Mouse (Mus musculus) cerebellum, postnatal 25 days (tissue): ENCODE measurements at regions not wholly inside any gene's neighbourhood (a gene's known extent, or its start where the extent isn't known, plus 50 kb on each side); places are given as distances from the start of the nearest gene placed in this dataset.

Experiments used
- DNase-seq, 2 experiments: peaks; one replicate each; pipeline ENCODE4 v3.0.0; 2021; ENCODE audit warnings: mixed read lengths in 2 of 2

DNA sequence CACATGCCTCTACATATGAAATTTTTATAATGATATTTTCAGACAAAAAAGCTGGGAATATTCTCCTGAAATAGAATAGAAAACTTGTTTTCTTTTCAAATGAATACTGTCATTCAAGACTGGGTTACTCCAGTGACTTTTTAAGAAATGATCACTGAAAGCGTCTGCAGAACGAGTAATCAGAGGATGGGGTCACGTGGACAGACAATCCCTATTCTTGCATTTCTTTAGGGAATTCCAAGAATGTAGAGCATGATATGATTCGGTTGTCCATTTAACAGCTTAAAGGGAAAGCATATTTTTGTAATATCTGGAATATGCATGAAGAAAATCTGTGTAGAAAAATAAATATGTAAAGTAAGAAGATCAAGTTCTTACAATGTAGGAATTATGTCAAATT, 65.6 kb downstream of the 4933402N22Rik start:
- no peak for DNase-seq

DNA sequence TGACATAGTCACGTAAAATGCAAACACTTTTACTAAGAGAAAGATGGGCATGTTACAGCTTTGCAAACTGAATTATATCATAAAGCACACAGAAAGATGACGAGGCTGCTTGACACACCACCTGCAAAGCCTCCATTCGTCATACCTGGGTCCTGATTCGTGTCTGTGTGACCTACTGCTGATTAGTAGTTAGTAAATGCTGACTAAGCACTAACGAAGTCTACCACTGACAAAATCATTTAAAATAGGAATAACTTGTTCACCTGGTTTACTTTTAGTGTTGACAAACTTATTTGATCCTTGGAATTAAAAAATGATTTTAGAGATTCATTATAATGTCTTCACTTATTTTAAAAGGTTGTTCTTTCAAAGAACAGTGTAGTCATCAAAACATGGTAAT, 71.3 kb downstream of the 4933402N22Rik start:
- DNase-seq = no peak

DNA sequence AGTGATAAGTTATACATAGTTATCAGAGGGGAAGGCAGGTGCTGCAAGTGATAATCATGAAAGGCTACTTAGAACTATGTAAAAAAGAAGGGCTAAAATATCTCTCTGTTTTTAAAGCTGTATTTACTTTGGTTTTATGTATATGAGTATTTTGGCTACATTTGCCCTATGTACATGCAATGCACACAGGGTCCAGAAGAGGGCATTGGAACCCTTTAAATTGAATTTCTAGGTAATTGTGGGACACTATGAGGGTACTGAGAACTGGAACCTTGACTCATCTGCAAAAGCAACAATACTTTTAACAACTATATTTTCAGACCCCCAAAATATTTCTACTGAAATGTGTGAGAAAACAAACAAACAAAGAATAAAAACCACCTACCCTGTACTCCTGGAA, 82.9 kb downstream of the 4933402N22Rik start:
- no peak for DNase-seq

DNA sequence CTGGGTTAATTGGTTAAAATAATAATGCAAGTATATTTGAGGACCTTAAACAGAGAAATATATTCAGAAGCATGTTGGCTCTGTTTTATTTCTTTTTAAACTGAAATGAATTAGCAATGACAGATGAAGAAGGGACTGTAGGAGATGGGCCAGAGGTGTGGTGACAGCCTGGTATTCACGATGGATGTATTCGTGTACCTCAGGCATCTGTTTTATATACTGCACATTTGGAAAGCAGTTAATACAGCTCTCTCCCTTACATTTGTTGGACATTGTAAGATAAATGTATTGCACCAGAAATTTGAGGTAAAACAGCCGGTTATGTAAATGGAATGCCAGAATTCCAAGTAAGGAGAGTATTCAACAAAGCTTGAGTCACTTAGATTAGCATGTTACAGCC, 88.6 kb downstream of the 4933402N22Rik start:
- DNase-seq = no peak

DNA sequence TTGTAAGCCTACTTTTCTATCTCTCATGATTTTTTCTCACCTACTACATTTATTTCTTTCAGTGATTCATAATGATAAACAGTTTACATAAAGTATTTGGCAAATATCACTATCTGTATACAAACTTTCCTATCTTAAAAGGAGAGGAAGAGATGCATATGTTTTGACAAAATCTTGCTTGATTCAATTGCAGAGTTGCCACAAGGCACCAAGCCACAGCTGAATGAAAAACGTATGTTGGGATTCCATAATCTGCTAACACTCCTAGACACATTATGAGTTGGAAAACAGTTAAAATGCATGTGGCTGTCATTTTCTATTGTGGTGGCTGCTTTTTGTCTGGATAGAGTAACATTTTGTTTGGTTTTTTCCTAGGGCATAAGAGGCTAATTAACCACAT, 98.5 kb downstream of the 4933402N22Rik start:
- no peak for DNase-seq

DNA sequence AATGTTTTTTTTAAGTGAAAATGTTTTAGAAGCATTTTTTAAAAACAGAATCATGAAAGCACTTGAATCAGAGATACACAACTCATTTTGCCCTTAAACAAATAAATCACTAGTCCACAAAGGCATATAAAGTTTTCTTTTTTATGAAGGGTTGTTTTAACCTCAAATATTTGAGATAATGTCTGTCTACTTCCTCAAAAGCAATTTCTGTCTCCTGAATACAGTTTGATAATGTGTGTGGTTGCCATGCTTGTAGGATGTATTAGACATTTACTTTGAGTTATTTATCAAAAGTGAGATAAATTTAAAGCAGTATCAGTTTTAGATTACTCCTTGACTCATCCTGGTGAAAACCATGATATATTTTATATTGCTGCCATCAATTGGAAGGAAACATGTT, 102.6 kb downstream of the 4933402N22Rik start:
- no peak for DNase-seq

DNA sequence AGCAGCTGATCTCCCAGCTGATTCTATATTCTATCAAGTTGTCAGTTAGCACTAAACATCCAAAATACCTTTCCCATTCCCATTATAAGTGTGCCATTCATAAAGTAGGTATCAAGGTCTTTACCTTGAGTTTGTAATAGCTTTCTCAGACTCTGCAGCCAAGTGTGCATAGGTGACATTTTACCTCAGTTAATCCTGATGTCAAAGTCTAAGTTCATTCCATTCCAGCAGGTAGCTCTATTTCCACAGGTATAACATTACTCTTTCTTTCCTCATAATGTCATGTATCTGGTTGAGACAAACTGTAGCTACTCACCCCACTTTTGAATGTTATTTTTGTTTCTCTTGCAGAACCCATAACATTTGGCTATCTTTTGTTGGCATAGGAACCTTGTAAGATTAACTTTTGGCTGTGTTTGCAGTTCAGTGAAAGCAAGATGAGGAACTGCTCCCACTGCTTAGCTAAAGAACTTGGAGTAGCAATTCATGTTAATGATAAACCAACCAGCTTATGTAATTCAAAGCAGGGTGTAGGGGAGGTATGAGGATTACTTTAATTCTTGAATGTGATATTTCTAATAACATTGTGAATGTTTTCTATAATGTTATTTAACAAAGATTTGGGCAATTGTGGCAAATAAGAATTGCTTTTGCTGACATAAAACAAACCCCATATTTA, 107.0 kb downstream of the 4933402N22Rik start:
- DNase-seq = no peak

DNA sequence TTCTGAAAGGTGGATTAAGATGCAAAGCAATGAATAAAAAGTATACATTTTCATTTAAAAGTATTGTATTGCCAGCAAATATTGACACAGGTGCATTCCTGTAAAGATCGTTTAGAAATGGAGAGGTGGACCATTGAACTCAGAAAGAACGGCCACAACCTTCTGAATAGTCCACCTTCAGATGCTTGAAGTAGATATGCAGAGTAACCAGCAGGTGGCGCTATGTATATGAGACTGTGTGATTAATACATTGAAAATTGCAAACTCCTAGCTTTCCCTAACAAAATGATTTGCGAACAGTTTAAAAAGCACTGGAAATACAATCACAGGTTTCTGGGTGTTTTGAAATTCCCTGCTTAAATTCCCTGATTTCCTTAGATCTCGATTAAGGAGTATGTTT, 112.2 kb downstream of the 4933402N22Rik start:
- DNase-seq = peak; percentile 11 to 62

DNA sequence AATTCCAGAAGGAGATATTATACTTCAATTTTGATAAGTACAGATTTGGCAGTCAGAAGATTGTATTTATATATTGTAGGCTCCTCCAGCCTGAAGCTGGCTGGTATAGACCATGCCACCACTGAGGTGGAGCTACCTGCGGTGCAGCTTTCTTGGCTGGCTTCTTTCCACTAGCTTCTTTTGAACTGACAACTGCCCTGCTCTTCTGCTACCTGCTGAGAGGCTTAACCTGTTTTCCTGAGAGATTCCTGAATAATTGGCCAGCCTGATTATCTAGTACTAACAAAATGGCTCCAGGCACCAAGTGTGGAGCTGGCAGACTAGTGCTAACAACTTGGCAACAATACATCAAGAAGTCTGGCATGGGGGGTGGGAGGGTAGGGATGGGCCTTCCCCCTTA, 132.0 kb downstream of the 4933402N22Rik start:
- peak; percentile 11 to 36 for DNase-seq

DNA sequence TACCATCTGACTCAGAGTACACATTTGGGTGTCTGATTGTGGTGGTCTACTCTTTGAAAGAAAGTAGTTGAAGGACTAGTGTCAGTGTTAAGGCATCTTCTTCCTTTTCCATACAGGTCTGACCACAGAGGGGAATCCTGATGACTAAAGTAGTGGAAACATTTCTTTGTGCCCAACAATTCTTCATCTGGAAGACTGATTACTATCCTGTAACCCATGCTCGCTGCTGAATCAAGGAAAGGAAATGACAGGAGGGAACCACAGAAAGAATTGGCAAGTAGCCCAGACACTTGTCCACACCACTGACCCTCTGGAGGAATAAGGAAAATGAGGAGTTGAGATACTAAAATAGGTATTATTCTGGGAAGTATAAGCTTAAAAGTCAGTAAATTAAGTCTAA, 162.3 kb downstream of the 4933402N22Rik start:
- DNase-seq = no peak

DNA sequence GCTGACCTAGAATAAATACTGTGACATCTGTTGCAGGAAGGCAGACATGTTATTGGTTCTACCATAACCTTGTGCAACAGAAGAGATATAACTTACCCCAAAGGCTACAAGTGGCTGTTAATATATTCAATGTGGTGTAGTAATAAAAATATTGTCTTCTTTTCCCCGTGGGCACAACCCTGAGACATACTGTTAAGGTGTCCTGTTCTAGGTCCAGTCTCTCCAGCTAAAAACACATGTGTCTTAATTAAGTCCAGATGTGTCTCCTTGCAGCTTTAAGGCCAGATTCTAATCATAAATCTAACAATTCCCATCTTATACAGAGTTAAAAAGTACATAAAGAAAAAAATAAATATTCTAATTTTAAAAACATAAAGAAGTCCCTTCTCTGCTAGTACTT, 175.8 kb downstream of the 4933402N22Rik start:
- DNase-seq = no peak

DNA sequence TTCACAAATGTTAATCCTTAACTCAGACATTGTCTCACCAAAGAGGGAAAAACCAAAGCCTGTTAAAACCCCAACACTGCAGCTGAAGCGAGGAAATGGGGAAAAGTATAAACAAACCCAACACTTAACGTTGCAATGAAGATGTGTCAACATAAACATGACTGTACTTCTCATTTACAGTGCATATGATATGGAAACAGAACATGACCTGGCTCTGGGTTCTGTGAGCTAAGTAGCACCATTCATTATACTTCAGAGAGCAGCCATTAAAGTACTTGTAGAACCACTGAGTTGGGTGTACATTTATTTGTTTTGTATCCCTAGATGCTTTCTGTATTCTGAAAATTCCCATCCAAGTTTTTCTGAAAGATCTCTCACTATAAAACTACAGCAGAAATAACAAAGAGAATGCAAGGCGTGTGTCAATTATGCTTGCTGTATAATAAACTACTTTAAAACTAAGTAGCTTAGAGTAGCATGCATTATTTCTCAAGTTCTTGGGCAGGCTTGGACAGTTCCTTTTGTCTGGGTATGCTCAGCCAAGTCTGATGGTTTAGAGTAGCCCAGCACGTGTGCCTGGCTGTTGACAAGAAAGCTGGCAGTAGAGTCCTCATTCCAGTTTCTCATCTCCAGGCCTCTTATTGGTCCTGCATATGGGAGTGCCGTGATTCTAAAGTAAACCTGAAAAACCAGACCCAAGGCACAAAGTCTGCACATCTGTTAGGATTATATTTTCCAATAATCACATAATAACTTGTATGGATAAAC, 198.9 kb downstream of the 4933402N22Rik start:
- no peak for DNase-seq

DNA sequence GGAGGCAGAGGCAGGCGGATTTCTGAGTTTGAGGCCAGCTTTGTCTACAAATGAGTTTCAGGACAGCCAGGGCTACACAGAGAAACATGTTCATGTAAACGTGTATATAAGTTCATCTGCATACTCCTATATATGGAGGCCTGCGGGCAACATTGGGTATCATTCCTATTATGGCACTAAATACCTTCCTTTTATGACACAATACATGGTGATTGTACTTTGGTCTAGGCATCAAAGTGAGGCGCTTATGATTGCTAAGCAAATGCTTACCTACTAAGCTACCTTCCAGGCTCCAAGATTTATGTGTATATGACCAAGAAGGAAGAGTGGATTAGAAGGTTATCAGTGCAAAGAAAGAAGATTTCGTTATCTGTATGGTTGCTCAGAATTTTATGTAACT, 207.1 kb downstream of the 4933402N22Rik start:
- DNase-seq = no peak

DNA sequence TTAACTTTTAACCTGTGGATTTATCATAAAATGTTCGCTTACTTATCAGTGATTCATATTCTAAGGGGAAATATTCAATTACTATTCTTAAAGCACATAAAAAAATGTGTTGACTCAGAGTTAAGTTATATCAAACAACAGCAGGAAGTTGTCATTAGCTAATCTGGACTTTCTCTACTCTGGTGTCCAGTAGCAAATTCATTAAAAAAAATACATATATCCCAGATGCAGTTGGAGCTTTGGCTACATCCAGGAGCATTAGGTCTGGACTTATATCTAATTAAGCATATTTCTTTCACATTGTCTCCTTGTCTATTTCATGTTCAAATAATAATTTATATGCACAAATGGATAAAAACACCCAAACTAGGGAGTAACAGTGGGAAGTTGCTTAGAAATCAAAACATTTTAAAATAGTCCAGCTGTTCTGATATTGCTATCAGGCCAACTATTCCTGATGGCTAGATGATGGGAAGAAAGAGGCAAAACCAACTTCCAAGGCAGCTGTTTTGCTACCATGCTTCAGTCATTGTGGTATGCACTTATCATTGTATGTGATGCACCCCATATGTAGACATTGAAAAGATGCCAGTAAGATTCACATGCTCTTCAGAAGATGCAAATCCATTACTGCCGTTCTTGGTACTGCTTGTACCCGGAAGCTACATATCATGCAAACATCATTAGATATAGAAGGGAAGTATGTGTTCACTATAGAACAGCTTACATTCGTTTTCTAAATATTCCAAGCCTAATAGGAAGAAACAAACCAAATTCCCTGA, 209.8 kb downstream of the 4933402N22Rik start:
- no peak for DNase-seq

DNA sequence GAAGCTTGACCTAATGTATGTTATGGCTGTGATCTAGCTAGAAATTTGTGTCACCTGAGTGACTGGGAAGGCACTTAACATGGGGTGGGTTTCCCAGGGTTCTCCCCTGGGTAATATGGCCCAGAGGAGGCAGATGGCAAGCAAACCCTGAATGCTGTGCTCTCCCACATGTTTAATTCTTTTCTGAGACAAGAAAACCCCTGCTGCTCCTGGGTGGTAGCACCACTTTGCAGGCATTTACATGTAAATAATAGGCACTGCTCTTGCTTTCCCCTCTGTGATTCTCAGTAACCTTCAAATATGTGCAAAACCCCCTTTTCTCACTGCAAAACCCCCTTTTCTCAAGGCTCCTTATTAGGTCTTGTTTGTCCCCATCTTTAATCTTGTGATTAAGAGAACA, 221.1 kb downstream of the 4933402N22Rik start:
- DNase-seq = no peak

DNA sequence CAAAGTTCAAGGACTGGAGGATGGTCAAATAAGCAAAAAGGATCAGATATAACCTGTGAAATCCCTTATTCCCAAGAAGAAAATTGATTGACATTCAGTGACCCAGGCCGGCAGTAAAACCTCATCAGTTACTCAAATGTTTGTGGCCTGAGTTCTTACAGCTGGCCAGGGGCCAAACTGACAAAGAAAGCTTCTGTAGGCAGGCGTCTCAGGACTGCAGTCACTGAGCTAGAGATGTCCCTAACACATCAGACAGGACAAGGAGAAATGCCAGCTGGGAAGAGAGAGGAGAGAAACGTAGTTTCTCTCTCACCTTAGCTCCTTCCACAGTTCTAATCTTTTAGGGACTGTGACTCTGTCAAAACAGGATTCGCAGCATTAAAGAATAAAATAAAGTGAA, 229.9 kb upstream of the Sema3d start:
- no peak for DNase-seq

DNA sequence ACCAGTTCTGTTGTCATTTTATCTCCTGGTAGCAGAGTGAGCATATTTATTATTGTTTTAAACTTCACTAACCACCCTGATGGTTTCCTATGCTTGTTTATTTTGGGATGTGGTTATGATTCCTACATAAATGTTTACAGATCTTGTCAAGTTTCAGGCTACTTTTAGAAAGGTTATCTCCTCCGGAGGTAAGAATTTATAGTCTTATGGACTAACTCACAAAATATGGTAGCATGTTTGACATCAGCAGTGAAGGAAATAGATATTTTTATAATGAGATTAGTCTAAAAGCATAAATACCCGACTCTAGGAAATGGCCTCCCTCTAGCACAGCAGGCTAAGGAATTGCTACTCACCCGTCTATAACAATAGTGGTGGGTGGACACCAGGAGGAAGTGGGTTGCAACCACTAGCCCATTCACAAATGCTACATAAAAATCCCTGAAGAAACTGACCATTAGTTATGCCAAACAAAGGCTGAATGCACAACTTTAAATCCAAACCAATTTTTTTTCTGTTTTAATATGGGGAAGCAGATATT, 228.6 kb upstream of the Sema3d start:
- no peak for DNase-seq

DNA sequence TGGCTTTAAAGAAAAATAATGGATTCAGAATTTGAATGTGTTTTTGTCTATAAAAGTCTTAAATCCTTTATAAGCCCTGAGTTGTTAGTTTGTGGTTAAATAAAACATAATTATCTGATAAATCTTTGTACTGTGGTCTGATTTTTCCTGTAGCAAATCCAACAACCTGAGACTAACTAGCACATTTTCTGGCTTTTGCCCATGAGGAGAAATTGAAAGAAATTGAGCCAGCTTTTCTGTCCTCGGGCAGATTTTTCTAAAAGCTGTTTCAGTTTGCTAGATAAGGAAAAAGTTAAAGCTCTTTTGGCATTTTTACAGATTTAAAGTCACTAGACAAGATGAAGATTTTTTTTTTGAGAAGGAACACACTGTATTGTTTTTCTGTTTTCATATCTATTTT, 191.5 kb upstream of the Sema3d start:
- no peak for DNase-seq

DNA sequence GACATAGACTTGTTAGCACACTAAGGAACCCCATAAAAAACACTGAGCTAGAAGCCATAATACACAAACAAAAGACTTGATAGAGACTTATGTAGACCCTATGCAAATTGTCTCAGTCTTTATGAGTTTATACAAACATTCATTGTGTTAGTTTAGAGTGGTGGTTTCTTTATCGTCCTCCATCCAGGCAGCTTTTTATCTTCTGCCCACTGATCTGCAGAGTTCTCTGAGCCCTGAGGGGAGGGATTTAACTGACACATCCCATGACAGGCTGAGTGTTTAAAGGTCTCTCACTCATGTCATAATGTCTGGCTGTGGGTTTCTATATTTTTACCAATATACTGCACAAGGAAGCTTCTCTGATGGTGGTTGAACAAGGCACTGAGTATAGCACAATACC, 175.7 kb upstream of the Sema3d start:
- no peak for DNase-seq

DNA sequence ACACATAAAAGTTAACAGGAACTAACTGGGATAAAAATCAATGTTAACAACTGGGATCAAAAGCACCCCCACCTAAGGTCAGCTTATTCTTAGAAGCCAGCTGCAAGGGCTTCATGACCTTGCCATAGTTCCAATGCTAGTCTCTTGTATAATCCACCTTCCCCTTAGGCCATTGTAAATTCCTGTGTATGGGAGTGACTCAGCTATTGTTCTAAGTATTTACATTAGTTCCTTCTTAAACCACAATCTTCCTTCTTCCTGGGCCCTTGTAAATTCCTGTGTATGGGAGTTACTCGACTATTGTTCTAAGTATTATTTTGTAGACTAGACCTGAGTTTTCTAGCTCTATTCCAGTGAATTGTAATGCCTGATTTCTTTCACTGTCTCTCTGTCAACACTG, 173.6 kb upstream of the Sema3d start:
- no peak for DNase-seq

DNA sequence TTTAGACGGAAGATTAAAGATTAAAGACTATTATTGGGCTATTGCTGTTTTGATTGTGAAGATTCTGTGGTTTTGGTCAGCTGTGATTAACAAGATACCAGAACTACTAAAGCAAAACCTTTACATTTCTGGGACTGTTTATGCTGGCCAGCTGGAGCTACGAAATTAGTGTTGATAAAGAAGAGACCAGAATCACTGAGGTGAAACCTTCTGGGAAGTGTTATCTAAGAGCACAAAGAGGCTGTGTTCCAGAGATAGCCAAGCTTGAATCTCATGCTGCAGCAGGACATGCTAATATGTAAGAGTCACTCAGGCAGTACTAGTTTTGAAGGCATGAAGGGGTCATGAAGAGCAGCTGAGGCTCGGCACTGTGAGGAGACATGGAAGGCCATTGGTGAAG, 169.7 kb upstream of the Sema3d start:
- DNase-seq = no peak

DNA sequence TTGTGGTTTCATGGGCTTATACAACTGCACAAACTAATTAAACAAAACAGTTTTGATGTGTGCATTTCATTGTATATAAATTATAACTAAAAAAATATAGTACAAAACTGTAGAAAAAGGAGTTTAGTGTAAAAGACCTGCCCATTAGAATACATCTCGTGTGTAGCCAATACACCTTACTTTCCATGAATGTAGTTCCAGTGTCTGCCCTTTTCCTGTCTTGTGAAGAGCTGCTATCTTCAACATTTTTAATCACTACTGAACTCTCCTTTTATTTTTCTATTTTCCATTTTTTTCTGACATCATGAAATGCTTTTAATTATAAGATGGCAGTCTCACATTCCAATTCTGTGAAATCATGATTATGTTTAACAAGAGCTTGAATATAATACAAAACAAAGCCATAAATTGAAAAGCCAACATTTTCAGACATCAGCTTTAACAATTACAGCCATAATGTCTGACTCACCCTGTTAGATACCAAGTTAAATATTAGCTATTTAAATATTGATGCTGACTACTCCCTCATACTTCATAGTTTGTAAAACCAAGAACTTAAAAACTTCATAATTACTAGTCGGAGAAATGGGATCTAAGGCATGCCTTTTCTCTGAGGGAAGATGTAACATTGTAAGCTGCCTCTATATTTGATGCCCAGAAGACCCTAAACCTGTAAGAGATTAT, 163.6 kb upstream of the Sema3d start:
- no peak for DNase-seq

DNA sequence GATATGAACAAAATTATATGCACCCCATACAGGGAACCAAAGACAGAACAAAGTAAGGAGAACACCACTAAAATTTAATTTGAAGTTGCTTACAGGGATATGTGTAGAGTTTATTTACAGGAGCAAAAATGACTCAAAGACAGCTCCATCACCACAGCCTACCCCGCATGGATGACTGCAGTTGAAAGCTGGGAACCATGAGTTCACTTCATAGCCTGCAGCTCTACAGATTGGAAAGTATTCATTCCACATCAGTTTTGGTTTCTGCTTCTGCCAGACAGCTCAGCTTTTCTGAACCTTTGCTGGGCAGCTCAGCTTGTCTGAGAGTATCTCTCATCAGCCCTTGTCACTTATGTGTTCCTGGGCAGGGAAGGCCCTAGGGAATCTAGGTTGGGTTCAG, 160.6 kb upstream of the Sema3d start:
- no peak for DNase-seq
